Mouse (Mus musculus): ENCODE results near the gene Sypl2. TPM values are rescaled to one million over a fixed set of nuclear protein-coding genes. Genes with fewer than 3 reads are reported as not detected.
A peak's percentile ranks its signal among the peaks of the same experiment; 100 is the strongest.

Sypl2 gene
- polyA plus RNA-seq, 1 experiment from 2014 or later = 0.47 TPM

- H3K27me3 ChIP-seq = peaks cover 29% of the 10 kb centered on the region
- no peak overlapping the region for H3K4me3 ChIP-seq
- no peaks in the 10 kb centered on the region for H3K9me3 ChIP-seq
- H3K36me3 ChIP-seq = no peaks in the 10 kb centered on the region
- no peak for ATAC-seq (ENCODE audit: low FRiP score, low read depth)
- H3K4me2 ChIP-seq = no peak overlapping the region
- H3K4me1 ChIP-seq (replicated peaks) = peaks cover under 1% of the 10 kb centered on the region; the same call in 1 of the 2 replicates
- WGBS = 74% methylated on average over 3 of the region's 3 CpGs
- H3K9ac ChIP-seq = no peak overlapping the region
- H3K27ac ChIP-seq (replicated peaks) = no peak overlapping the region
Measured at GRCm38 (mm10) chr3:108220661-108221060, 5.8 kb downstream of the Sypl2 start.

- Histone ChIP-seq H3K27ac (replicated peaks) (no peak overlapping the region), H3K9ac (no peak overlapping the region), H3K36me3 (no peaks in the 10 kb centered on the region), H3K27me3 (no peaks in the 10 kb centered on the region), H3K4me3 (no peak overlapping the region), H3K4me2 (no peak overlapping the region), H3K9me3 (no peaks in the 10 kb centered on the region), H3K4me1 (replicated peaks) (peaks cover 13% of the 10 kb centered on the region)
- no peak for ATAC-seq (ENCODE audit: low FRiP score, low read depth)
- WGBS = 31% methylated on average over 5 of the region's 5 CpGs
Measured at GRCm38 (mm10) chr3:108214734-108215133, 11.7 kb downstream of the Sypl2 start.

- Histone ChIP-seq H3K4me2 (no peak overlapping the region), H3K27ac (replicated peaks) (peak overlapping the region; percentile 97; the same call in 1 of the 2 replicates), H3K4me3 (no peak overlapping the region), H3K9ac (no peak overlapping the region), H3K27me3 (no peaks in the 10 kb centered on the region), H3K36me3 (no peaks in the 10 kb centered on the region), H3K4me1 (replicated peaks) (peaks cover 32% of the 10 kb centered on the region), H3K9me3 (no peaks in the 10 kb centered on the region)
- no peak for ATAC-seq (ENCODE audit: low FRiP score, low read depth)
- 90% methylated on average over 8 of the region's 8 CpGs for WGBS
Measured at GRCm38 (mm10) chr3:108212406-108212805, 14.0 kb downstream of the Sypl2 start.

GRCm38 (mm10) chr3:108211845-108212244 lies 14.6 kb downstream of the Sypl2 start:
- Histone ChIP-seq H3K27ac (replicated peaks) (peak overlapping the region; percentile 97), H3K27me3 (no peaks in the 10 kb centered on the region), H3K9me3 (no peaks in the 10 kb centered on the region), H3K4me2 (peak overlapping the region; percentile 70), H3K36me3 (peaks cover 1% of the 10 kb centered on the region; the same call in 1 of the 2 replicates), H3K4me3 (peak overlapping the region; percentile 53; the same call in 1 of the 2 replicates), H3K9ac (no peak overlapping the region), H3K4me1 (replicated peaks) (peaks cover 32% of the 10 kb centered on the region)
- WGBS = 52% methylated on average over 6 of the region's 6 CpGs
- ATAC-seq (ENCODE audit: low FRiP score, low read depth) = no peak

GRCm38 (mm10) chr3:108210771-108211139 lies 15.7 kb downstream of the Sypl2 start, which contains the start of gene Atxn7l2:
Gene Atxn7l2 (minus strand): TSS chr3:108210934.
- H3K27ac ChIP-seq (replicated peaks) = peak within 1 kb of the TSS; percentile 97
- no peaks in the 10 kb centered on the region for H3K9me3 ChIP-seq
- H3K4me3 ChIP-seq = peak within 1 kb of the TSS; percentile 53
- WGBS = 0% methylated on average over 14 of the region's 14 CpGs
- peak within 1 kb of the TSS; percentile 88 for H3K4me2 ChIP-seq
- H3K27me3 ChIP-seq = no peaks in the 10 kb centered on the region
- peak within 1 kb of the TSS; percentile 75 for H3K9ac ChIP-seq
- H3K36me3 ChIP-seq = peaks cover 12% of the 10 kb centered on the region
- ATAC-seq (ENCODE audit: low FRiP score, low read depth) = peak; percentile 90
- peaks cover 32% of the 10 kb centered on the region for H3K4me1 ChIP-seq (replicated peaks)

GRCm38 (mm10) chr3:108209946-108210770 lies 16.3 kb downstream of the Sypl2 start:
- Histone ChIP-seq H3K27me3 (no peaks in the 10 kb centered on the region), H3K27ac (replicated peaks) (peak overlapping the region; percentile 97), H3K4me3 (peak overlapping the region; percentile 53), H3K36me3 (peaks cover 18% of the 10 kb centered on the region), H3K4me2 (peak overlapping the region; percentile 88), H3K9me3 (no peaks in the 10 kb centered on the region), H3K4me1 (replicated peaks) (peaks cover 32% of the 10 kb centered on the region), H3K9ac (peak overlapping the region; percentile 75)
- WGBS = under 1% methylated on average over 57 of the region's 72 CpGs
- peak; percentile 94 for ATAC-seq (ENCODE audit: low FRiP score, low read depth)

GRCm38 (mm10) chr3:108209536-108209935 lies 16.9 kb downstream of the Sypl2 start:
- H3K9me3 ChIP-seq = no peaks in the 10 kb centered on the region
- H3K27ac ChIP-seq (replicated peaks) = peak overlapping the region; percentile 97
- H3K4me2 ChIP-seq = peak overlapping the region; percentile 88
- H3K36me3 ChIP-seq = peaks cover 25% of the 10 kb centered on the region
- H3K4me1 ChIP-seq (replicated peaks) = peaks cover 32% of the 10 kb centered on the region
- peak overlapping the region; percentile 53 for H3K4me3 ChIP-seq
- 4% methylated on average over 8 of the region's 8 CpGs for WGBS
- no peaks in the 10 kb centered on the region for H3K27me3 ChIP-seq
- no peak; the same call in 1 of the 2 replicates for ATAC-seq (ENCODE audit: low FRiP score, low read depth)
- H3K9ac ChIP-seq = peak overlapping the region; percentile 75

- H3K9me3 ChIP-seq = no peaks in the 10 kb centered on the region
- H3K27ac ChIP-seq (replicated peaks) = peak overlapping the region; percentile 97
- H3K27me3 ChIP-seq = no peaks in the 10 kb centered on the region
- H3K36me3 ChIP-seq = peaks cover 29% of the 10 kb centered on the region
- H3K9ac ChIP-seq = peak overlapping the region; percentile 75
- peak overlapping the region; percentile 88 for H3K4me2 ChIP-seq
- peaks cover 32% of the 10 kb centered on the region for H3K4me1 ChIP-seq (replicated peaks)
- peak overlapping the region; percentile 53 for H3K4me3 ChIP-seq
- no peak for ATAC-seq (ENCODE audit: low FRiP score, low read depth)
- WGBS = 49% methylated on average over 3 of the region's 3 CpGs
Measured at GRCm38 (mm10) chr3:108209001-108209400, 17.4 kb downstream of the Sypl2 start.

- no peak overlapping the region for H3K9ac ChIP-seq
- H3K27me3 ChIP-seq = no peaks in the 10 kb centered on the region
- no peaks in the 10 kb centered on the region for H3K9me3 ChIP-seq
- no peak for ATAC-seq (ENCODE audit: low FRiP score, low read depth)
- H3K27ac ChIP-seq (replicated peaks) = no peak overlapping the region
- peaks cover 24% of the 10 kb centered on the region for H3K4me1 ChIP-seq (replicated peaks)
- H3K4me3 ChIP-seq = no peak overlapping the region
- no peak overlapping the region for H3K4me2 ChIP-seq
- peaks cover 48% of the 10 kb centered on the region for H3K36me3 ChIP-seq
- WGBS = 83% methylated on average over 15 of the region's 15 CpGs
Measured at GRCm38 (mm10) chr3:108206731-108207375, 19.6 kb downstream of the Sypl2 start.

GRCm38 (mm10) chr3:108205601-108206000 lies 20.8 kb downstream of the Sypl2 start:
- no peak overlapping the region for H3K9ac ChIP-seq
- WGBS = 89% methylated on average over 8 of the region's 8 CpGs
- H3K4me3 ChIP-seq = no peak overlapping the region
- H3K36me3 ChIP-seq = peaks cover 48% of the 10 kb centered on the region
- H3K9me3 ChIP-seq = no peaks in the 10 kb centered on the region
- peaks cover 27% of the 10 kb centered on the region for H3K4me1 ChIP-seq (replicated peaks)
- H3K27me3 ChIP-seq = no peaks in the 10 kb centered on the region
- no peak for ATAC-seq (ENCODE audit: low FRiP score, low read depth)
- no peak overlapping the region for H3K27ac ChIP-seq (replicated peaks)
- H3K4me2 ChIP-seq = no peak overlapping the region

GRCm38 (mm10) chr3:108204470-108204869 lies 22.0 kb downstream of the Sypl2 start:
- Histone ChIP-seq H3K27me3 (no peaks in the 10 kb centered on the region), H3K4me3 (no peak overlapping the region), H3K4me2 (no peak overlapping the region), H3K27ac (replicated peaks) (no peak overlapping the region), H3K9me3 (no peaks in the 10 kb centered on the region), H3K4me1 (replicated peaks) (peaks cover 36% of the 10 kb centered on the region), H3K9ac (no peak overlapping the region), H3K36me3 (peaks cover 48% of the 10 kb centered on the region)
- ATAC-seq (ENCODE audit: low FRiP score, low read depth) = no peak
- 93% methylated on average over 11 of the region's 11 CpGs for WGBS
